Mouse (Mus musculus) limb, embryonic 12.5 days (tissue): Measurements from ENCODE around the gene Zbtb38. TPM values are rescaled to one million over a fixed set of nuclear protein-coding genes. Genes with fewer than 3 reads are reported as not detected.

Source experiments
- ATAC-seq: fragments of 200-750 bp; cut with Nextera tagmentation; 2 replicates; pipeline ENCODE4 v1.8.0; 2017; ENCODE audit warnings: low read depth, moderate TSS enrichment; ENCODE audit not compliant: insufficient number of reproducible peaks, insufficient read depth, low FRiP score, low TSS enrichment
- H3K27ac ChIP-seq: fragments of 300-500 bp; sonication (generic); 2 replicates; pipeline ENCODE4 v1.5.1; 2016; ENCODE audit warnings: mild to moderate bottlenecking, moderate library complexity
- H3K27me3 ChIP-seq: fragments of 300-500 bp; sonication (generic); 2 replicates; pipeline ENCODE4 v1.6.1; 2016; ENCODE audit warnings: mild to moderate bottlenecking, moderate library complexity
- H3K36me3 ChIP-seq: fragments of 300-500 bp; sonication (generic); 2 replicates; pipeline ENCODE4 v1.6.1; 2016; ENCODE audit warnings: mild to moderate bottlenecking, moderate library complexity
- H3K4me1 ChIP-seq: fragments of 300-500 bp; sonication (generic); replicated peaks from 2 replicates; pipeline ENCODE4 v1.6.1; 2016
- H3K4me2 ChIP-seq: fragments of 300-500 bp; sonication (generic); 2 replicates; pipeline ENCODE4 v1.6.1; 2016; ENCODE audit warnings: mild to moderate bottlenecking, moderate library complexity
- H3K4me3 ChIP-seq: fragments of 300-500 bp; sonication (generic); replicated peaks from 2 replicates; pipeline ENCODE4 v1.5.1; 2016; ENCODE audit warnings: mild to moderate bottlenecking
- H3K9ac ChIP-seq: fragments of 300-500 bp; sonication (generic); replicated peaks from 2 replicates; pipeline ENCODE4 v1.6.1; 2016; ENCODE audit warnings: mild to moderate bottlenecking, moderate library complexity
- H3K9me3 ChIP-seq: fragments of 300-500 bp; sonication (generic); 2 replicates; pipeline ENCODE4 v1.6.1; 2016; ENCODE audit warnings: mild to moderate bottlenecking, moderate library complexity
- WGBS: fragments of 180-500 bp; shearing (Covaris S2); methylation state at CpG from one replicate; pipeline ENCODE4 v1.1.7; 2016; 5-methylcytosine and 5-hydroxymethylcytosine counted together
- polyA plus RNA-seq: library from polyadenylated mRNA; unstranded; fragments of >200 nt; fragmentation: Nextera tagmentation; extraction: Ambion mirVana; gene quantifications from 2 replicates; pipeline ENCODE4 v1.2.1, GENCODE M21; 2016

The Zbtb38 gene
- polyA plus RNA-seq, 1 experiment from 2014 or later = 10.2 TPM

- ATAC-seq = no peak
- Histone ChIP-seq H3K4me1 (no peaks in the 10 kb centered on the region), H3K27ac (no peak overlapping the region), H3K4me3 (no peak overlapping the region), H3K36me3 (no peaks in the 10 kb centered on the region), H3K9ac (no peak overlapping the region), H3K4me2 (no peak overlapping the region), H3K27me3 (no peaks in the 10 kb centered on the region), H3K9me3 (no peaks in the 10 kb centered on the region)
- 40% methylated on average over 5 of the region's 5 CpGs for WGBS
Measured at GRCm38 (mm10) chr9:96675071-96675762, 77.4 kb downstream of the Zbtb38 start.

GRCm38 (mm10) chr9:96674301-96674700, 78.3 kb downstream of the Zbtb38 start:
- Histone ChIP-seq H3K36me3 (no peaks in the 10 kb centered on the region), H3K9me3 (no peaks in the 10 kb centered on the region)

GRCm38 (mm10) chr9:96672466-96672865, 80.2 kb downstream of the Zbtb38 start:
- ATAC-seq = no peak
- 88% methylated on average over 2 of the region's 2 CpGs for WGBS
- no peaks in the 10 kb centered on the region for H3K4me1 ChIP-seq
- H3K4me3 ChIP-seq = no peak overlapping the region
- no peaks in the 10 kb centered on the region for H3K36me3 ChIP-seq
- H3K27ac ChIP-seq = no peak overlapping the region
- H3K9me3 ChIP-seq = no peaks in the 10 kb centered on the region
- H3K4me2 ChIP-seq = no peak overlapping the region
- no peaks in the 10 kb centered on the region for H3K27me3 ChIP-seq
- no peak overlapping the region for H3K9ac ChIP-seq

More at GRCm38 (mm10) chr9:96674301-96674700, 78.3 kb downstream of the Zbtb38 start:
- Histone ChIP-seq H3K9ac (no peak overlapping the region), H3K27ac (no peak overlapping the region), H3K4me3 (no peak overlapping the region), H3K4me2 (no peak overlapping the region), H3K27me3 (no peaks in the 10 kb centered on the region), H3K4me1 (no peaks in the 10 kb centered on the region)
- 90% methylated on average over 8 of the region's 8 CpGs for WGBS
- no peak for ATAC-seq

GRCm38 (mm10) chr9:96671249-96671648, 81.4 kb downstream of the Zbtb38 start:
- Histone ChIP-seq H3K4me1 (no peaks in the 10 kb centered on the region), H3K4me2 (no peak overlapping the region), H3K36me3 (no peaks in the 10 kb centered on the region), H3K27ac (no peak overlapping the region), H3K27me3 (no peaks in the 10 kb centered on the region), H3K9ac (no peak overlapping the region), H3K4me3 (no peak overlapping the region), H3K9me3 (no peaks in the 10 kb centered on the region)
- WGBS = 94% methylated on average over 12 of the region's 12 CpGs
- ATAC-seq = no peak

GRCm38 (mm10) chr9:96669877-96670276, 82.8 kb downstream of the Zbtb38 start:
- peak; percentile 99 for ATAC-seq
- Histone ChIP-seq H3K27ac (peak overlapping the region; percentile 70; the same call in 1 of the 2 replicates), H3K4me1 (no peaks in the 10 kb centered on the region), H3K27me3 (no peaks in the 10 kb centered on the region), H3K4me3 (peak overlapping the region; percentile 38), H3K4me2 (peak overlapping the region; percentile 61), H3K9me3 (no peaks in the 10 kb centered on the region), H3K9ac (peak overlapping the region; percentile 40), H3K36me3 (no peaks in the 10 kb centered on the region)
- WGBS = 1% methylated on average over 15 of the region's 15 CpGs

- Histone ChIP-seq H3K4me1 (no peaks in the 10 kb centered on the region), H3K9ac (no peak overlapping the region), H3K9me3 (no peaks in the 10 kb centered on the region), H3K27me3 (no peaks in the 10 kb centered on the region), H3K4me2 (no peak overlapping the region), H3K36me3 (no peaks in the 10 kb centered on the region), H3K4me3 (no peak overlapping the region), H3K27ac (no peak overlapping the region)
- WGBS = 54% methylated on average over 5 of the region's 5 CpGs
- ATAC-seq = no peak
Measured at GRCm38 (mm10) chr9:96668628-96669027, 84.0 kb downstream of the Zbtb38 start.

GRCm38 (mm10) chr9:96660510-96661244, 92.0 kb downstream of the Zbtb38 start:
- Histone ChIP-seq H3K4me3 (no peak overlapping the region), H3K9me3 (no peaks in the 10 kb centered on the region), H3K9ac (no peak overlapping the region), H3K27ac (no peak overlapping the region), H3K27me3 (no peaks in the 10 kb centered on the region), H3K36me3 (no peaks in the 10 kb centered on the region), H3K4me1 (no peaks in the 10 kb centered on the region), H3K4me2 (no peak overlapping the region)
- ATAC-seq = no peak
- 87% methylated on average over 10 of the region's 10 CpGs for WGBS

GRCm38 (mm10) chr9:96659801-96660200, 92.8 kb downstream of the Zbtb38 start:
- H3K4me3 ChIP-seq = no peak overlapping the region
- H3K4me2 ChIP-seq = no peak overlapping the region
- 79% methylated on average over 2 of the region's 2 CpGs for WGBS
- no peaks in the 10 kb centered on the region for H3K4me1 ChIP-seq
- no peak for ATAC-seq
- no peaks in the 10 kb centered on the region for H3K27me3 ChIP-seq
- H3K36me3 ChIP-seq = no peaks in the 10 kb centered on the region
- no peaks in the 10 kb centered on the region for H3K9me3 ChIP-seq
- no peak overlapping the region for H3K9ac ChIP-seq
- H3K27ac ChIP-seq = no peak overlapping the region

GRCm38 (mm10) chr9:96653538-96653937, 99.1 kb downstream of the Zbtb38 start:
- H3K27ac ChIP-seq = no peak overlapping the region
- WGBS = 70% methylated on average over 4 of the region's 4 CpGs
- H3K4me2 ChIP-seq = no peak overlapping the region
- H3K9me3 ChIP-seq = no peaks in the 10 kb centered on the region
- H3K9ac ChIP-seq = no peak overlapping the region
- H3K27me3 ChIP-seq = no peaks in the 10 kb centered on the region
- no peaks in the 10 kb centered on the region for H3K4me1 ChIP-seq
- no peak for ATAC-seq
- no peaks in the 10 kb centered on the region for H3K36me3 ChIP-seq
- no peak overlapping the region for H3K4me3 ChIP-seq

- Histone ChIP-seq H3K9ac (no peak overlapping the region), H3K9me3 (no peaks in the 10 kb centered on the region), H3K27me3 (no peaks in the 10 kb centered on the region), H3K4me2 (no peak overlapping the region), H3K4me3 (no peak overlapping the region), H3K36me3 (no peaks in the 10 kb centered on the region), H3K4me1 (no peaks in the 10 kb centered on the region), H3K27ac (no peak overlapping the region)
- 58% methylated on average over 6 of the region's 6 CpGs for WGBS
- ATAC-seq = no peak
Measured at GRCm38 (mm10) chr9:96652763-96653162, 99.9 kb downstream of the Zbtb38 start.

GRCm38 (mm10) chr9:96650807-96651206, 101.8 kb downstream of the Zbtb38 start:
- no peak for ATAC-seq
- Histone ChIP-seq H3K4me1 (no peaks in the 10 kb centered on the region), H3K36me3 (no peaks in the 10 kb centered on the region), H3K9me3 (no peaks in the 10 kb centered on the region), H3K9ac (no peak overlapping the region), H3K27me3 (no peaks in the 10 kb centered on the region), H3K4me2 (no peak overlapping the region), H3K27ac (no peak overlapping the region), H3K4me3 (no peak overlapping the region)
- 79% methylated on average over 7 of the region's 7 CpGs for WGBS
